Mouse (Mus musculus) right cerebral cortex, postnatal 10 days (tissue): ENCODE measurements around the gene Ttc24.

Experiments
- DNase-seq, 2 experiments: peaks; one replicate each; pipeline ENCODE4 v3.0.0; 2021; ENCODE audit warnings: low spot score in 2 of 2

Ttc24 gene

GRCm38 (mm10) chr3:88078204-88078603 is at the start of gene Ttc24:
Gene Ttc24 (minus strand): TSS chr3:88078304.
- DNase-seq, result no peak

DNA sequence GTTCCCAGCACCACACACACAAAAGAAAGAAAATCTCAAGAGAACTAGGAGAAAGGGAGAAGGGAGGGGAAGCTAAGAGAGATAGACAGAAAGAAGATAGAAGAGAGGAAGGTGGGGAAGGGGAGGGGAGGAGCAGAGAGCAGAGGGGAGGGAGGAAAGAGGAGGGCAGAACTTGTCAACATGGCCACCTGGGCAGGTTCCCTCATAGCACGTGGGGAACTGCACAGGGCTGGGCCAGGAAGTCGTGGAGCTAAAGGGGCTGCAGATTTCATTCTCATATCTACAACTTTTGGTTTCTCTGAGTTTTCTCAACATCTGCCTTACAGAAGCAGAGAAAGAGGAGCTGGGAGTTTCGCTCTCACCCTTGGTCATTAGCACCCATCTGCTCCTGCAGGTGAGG is 49.5 kb upstream of the Ttc24 start:
- DNase-seq, result no peak

DNA sequence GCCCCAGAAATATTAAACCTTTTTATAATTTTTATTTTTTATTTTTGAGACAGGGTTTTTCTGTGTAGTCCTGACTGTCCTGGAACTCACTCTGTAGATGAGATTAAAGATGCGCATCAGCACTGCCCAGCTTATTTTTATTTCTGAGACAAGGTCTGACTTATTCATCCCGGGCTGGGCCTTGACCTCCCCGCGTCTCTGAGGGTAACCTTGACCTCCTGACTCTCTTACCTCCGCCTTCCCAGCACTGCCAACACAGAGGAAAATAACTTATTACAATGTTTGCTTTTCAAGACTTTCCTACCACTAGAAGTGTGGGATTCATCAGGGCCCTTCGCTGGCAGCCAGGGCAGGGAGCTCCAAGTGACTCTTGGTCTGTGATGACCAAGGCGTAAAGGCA is 48.1 kb upstream of the Ttc24 start:
- no peak for DNase-seq

DNA sequence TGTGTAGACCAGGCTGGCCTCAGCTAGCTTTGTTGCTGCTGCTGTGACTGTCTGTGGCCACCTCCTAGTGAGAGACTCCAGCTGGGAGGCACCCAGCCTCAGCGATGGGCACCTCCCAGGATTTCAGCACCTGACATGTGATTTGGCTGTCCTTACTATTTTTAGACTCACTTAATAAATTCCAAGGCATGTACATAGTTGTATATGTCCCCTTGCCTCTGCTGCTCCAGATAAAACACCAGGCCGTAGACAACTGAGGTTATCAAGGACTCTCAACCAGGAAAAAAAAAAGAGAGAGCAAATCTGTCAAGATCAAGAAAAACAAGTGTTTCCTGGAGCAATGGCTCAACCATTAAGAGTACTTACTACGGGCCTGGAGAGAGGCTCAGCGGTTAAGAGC is 47.1 kb upstream of the Ttc24 start:
- no peak for DNase-seq

DNA sequence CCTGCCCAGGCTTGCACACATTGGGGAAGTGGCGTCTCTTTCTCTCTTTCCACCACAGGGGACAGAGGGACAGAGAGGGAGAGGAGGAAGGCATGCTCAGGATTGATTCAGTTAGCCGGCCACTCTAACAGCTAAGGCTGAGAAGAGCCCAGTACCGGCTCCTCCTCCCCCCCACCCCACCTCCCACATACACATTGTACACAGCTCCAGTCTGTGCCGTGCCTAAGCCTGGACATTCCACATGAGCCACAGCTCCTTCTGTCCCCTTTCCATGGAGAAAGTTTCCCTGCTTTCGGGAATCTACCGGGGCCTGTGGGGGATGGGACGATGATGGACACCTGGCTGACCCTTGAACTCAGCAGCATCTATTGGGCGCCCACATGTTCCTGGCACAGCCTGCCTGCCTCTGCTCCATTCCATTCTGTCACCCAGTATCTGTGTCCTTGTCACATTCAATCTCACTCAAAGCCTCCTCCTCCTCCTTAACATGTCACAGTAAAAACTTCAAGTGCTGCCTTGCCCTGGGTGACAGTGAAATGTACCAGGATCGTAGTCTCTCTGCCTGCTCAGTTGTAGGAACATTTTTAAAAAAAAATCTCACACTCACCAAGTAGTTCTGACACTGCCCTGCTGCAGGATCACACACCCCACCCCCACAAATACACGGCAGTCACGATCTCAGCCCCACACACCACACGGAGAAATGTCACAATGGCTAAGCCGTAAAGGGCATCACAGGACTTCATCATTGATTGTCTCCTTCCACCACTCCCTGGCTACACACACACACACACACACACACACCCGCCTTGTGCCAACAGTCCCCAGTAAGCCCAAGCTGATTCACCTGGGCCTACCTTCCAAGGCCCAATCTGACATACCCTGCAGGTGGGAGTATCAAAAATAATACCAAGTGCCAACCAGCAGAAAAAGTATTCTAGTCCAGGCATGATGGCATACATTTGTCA is 43.3 kb upstream of the Ttc24 start:
- no peak for DNase-seq

GRCm38 (mm10) chr3:88120117-88120651 is 42.1 kb upstream of the Ttc24 start:
- no peak for DNase-seq

DNA sequence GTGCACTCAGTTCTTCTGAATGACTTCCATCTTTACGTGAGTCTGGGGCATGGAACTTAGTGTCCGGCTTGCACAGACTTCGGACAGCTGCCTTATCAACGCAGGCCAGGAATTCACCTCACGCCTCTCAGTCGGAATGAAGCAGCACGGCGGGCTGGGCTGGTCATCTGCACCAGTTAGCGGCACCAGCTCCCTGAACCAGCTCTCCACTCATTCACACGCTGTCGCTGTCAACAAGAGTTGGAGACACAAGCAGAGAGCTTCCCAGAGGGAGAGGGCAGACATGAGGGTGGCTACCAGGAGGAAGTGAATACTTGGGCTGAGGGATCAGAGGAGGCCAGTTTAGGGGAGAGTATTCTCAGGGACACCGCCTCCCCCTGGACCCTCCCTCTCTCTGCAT is 36.3 kb upstream of the Ttc24 start:
- no peak for DNase-seq

GRCm38 (mm10) chr3:88109126-88109525 is 31.0 kb upstream of the Ttc24 start:
- no peak for DNase-seq

- no peak for DNase-seq
These were observed 28.0 kb upstream of the Ttc24 start for GRCm38 (mm10) chr3:88106126-88106525.

- no peak for DNase-seq
These were observed 24.5 kb upstream of the Ttc24 start for GRCm38 (mm10) chr3:88102611-88103010.

GRCm38 (mm10) chr3:88102196-88102595 is 24.1 kb upstream of the Ttc24 start:
- no peak for DNase-seq

DNA sequence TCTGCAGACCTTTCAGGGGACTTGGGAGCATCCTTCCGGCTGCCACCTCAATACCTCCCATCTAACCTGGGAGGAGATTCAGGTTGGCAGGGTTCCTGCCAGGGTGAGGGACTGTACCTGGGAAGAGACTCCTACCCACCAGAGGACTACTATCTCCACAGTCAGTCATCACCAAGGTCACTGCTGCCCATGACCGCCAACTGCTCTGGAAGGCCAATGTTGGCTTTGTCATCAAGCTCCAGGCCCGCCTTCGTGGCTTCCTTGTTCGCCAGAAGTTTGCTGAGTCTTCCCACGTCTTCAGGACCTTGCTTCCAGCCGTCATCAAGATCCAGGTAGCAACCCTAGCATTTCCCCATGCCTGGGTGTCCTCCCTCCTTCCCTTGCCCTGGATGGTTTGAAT is 23.6 kb upstream of the Ttc24 start:
- no peak for DNase-seq

- DNase-seq, result peak in 1 of 2 experiments; percentile 59
These were observed 22.1 kb upstream of the Ttc24 start for GRCm38 (mm10) chr3:88100251-88100650.

GRCm38 (mm10) chr3:88097666-88098065 is 19.6 kb upstream of the Ttc24 start:
- no peak for DNase-seq

DNA sequence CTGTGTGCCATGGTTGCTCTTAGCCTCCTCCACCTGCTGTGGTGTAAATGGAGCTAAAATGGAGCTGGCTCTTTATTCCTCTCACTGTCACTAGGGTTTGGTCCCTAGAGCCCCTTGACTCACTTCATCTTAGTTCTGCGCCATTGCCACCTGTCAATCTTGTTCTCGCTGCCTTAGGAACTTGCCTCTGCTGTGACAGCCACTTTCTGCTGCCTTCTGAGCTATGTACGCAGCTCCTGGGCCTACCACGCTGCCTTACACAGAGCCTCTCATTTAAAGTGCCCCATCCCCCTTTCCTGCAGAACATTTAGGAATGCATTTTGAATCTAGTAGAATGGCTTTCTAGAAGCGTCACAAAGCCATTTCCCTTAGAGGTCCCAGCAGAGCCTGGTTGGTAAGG is 16.0 kb upstream of the Ttc24 start:
- no peak for DNase-seq

DNA sequence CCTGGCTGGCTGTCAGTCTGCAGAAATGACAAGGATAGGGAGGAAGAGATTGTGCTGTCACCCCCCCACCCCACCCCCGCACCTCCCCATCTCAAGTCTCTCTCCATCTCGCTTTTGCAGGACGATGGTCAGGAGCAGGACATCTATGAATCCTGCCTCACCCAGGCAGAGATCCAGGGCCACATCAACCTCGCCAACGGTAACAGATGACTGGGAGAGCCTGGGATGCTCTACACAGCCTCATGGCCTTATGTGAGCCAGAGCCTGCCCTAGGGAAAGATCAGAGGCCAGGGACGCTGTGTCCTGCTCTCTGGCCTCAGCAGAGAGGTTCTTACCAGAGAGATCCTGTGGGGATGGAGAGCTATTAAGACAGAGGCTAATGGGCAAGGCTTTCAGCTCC is 12.5 kb upstream of the Ttc24 start:
- no peak for DNase-seq

DNA sequence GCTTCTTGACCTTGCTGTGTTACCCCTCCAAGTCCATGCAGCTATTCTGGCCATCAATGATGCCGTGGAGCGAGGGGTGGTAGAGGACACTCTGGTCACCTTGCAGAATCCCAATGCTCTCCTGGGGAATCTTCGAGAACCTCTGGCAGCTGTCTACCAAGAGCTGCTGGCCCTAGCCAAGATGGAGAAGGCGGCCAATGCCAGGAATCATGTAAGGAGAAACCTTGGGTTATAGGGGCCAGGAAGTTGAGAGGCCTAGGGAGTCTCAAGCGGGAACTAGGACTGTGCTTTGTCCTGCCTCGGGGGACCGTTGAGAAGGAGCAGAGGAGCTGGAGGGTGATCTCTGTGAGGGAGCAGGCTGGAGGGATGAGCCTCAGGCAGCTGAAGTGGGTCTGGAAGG is 12.0 kb upstream of the Ttc24 start:
- DNase-seq, result no peak

- DNase-seq, result no peak
These were observed 9.6 kb upstream of the Ttc24 start for GRCm38 (mm10) chr3:88087688-88088087.

- no peak for DNase-seq
These were observed 7.4 kb upstream of the Ttc24 start for GRCm38 (mm10) chr3:88085459-88085858.

DNA sequence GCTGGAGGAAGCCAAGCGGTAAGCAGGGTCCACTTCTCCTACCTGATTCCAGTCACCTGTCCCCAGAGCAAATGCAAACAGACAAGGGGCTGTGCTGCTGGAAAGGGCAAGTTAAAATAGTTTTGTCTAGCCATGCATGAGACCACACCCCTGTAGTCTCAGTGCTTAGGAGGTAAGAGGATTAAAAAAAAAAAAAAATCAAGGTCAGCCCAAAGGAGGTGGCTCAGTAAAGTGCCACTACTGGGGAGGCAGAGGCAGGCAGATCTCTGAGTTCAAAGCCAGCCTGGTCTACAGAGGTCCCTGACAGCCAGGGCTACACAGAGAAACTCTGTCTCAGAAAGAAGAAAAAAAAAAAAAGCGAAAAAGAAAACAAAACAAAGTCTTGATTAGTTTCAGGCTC is 5.9 kb upstream of the Ttc24 start:
- no peak for DNase-seq

- DNase-seq, result no peak
These were observed 4.6 kb upstream of the Ttc24 start for GRCm38 (mm10) chr3:88082663-88083062.

DNA sequence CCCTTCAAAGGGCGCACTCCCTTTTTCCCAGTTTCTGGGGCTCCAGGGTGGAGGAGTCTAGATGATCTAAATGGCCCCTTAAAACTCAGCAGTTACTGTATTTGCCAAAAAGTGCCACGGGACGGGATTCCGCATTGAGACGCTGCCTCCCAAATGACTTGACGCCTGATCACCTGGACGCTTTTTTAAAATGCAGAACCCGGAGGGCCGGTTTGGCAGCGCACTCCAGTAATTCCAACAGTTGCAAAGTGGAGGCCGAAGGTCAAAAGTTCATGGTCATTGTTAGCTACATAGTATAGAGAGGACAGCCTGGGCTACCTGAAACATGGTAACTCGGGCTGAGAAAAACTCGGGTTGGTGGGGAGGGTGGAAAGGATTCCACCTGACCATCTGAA is 4.1 kb upstream of the Ttc24 start:
- no peak for DNase-seq
